Mouse (Mus musculus) liver, embryonic 14.5 days (tissue): ENCODE data around the gene Snx4. TPM values are rescaled to one million over a fixed set of nuclear protein-coding genes. Genes with fewer than 3 reads are reported as not detected.

ENCODE experiments used
- ATAC-seq: fragments of 200-750 bp; cut with Nextera tagmentation; 2 replicates; pipeline ENCODE4 v1.8.0; 2017; ENCODE audit warnings: moderate number of reproducible peaks, mild to moderate bottlenecking, moderate library complexity; ENCODE audit not compliant: insufficient read depth
- DNase-seq, 3 experiments: peaks; one replicate each; pipeline ENCODE4 v3.0.0-alpha.2; 2012 to 2013; ENCODE audit warnings: low read depth in 3 of 3, low spot score in 3 of 3
- H3K27ac ChIP-seq: fragments of 300-500 bp; sonication (generic); 2 replicates; pipeline ENCODE4 v1.5.1; 2014; ENCODE audit warnings: moderate library complexity, mild to moderate bottlenecking, control low read depth, inconsistent platforms
- H3K27me3 ChIP-seq: fragments of 300-500 bp; sonication (generic); 2 replicates; pipeline ENCODE4 v1.6.1; 2014; ENCODE audit warnings: mild to moderate bottlenecking, low read length, moderate library complexity; ENCODE audit not compliant: control insufficient read depth, insufficient read depth
- H3K36me3 ChIP-seq: fragments of 300-500 bp; sonication (generic); replicated peaks from 2 replicates; pipeline ENCODE4 v1.6.1; 2014; ENCODE audit warnings: low read depth; ENCODE audit not compliant: control insufficient read depth, insufficient read depth
- H3K4me1 ChIP-seq, 2 experiments: fragments of 200-500 bp in 1 of 2; fragments of 300-500 bp in 1 of 2; sonication (generic) in 1 of 2; replicated peaks; 2 replicates each; pipeline ENCODE4 v1.6.1; 2012 to 2014; ENCODE audit warnings: antibody characterized with exemption in 1 of 2, inconsistent platforms in 1 of 2, low read length in 1 of 2; ENCODE audit not compliant: control insufficient read depth in 2 of 2, insufficient read depth in 2 of 2
- H3K4me2 ChIP-seq: fragments of 300-500 bp; sonication (generic); 2 replicates; pipeline ENCODE4 v1.6.1; 2014; ENCODE audit warnings: low read depth, mild to moderate bottlenecking, control low read depth, moderate library complexity
- H3K4me3 ChIP-seq, 2 experiments: fragments of 200-500 bp in 1 of 2; fragments of 300-500 bp in 1 of 2; sonication (generic) in 1 of 2; 2 replicates each; pipeline ENCODE4 v1.5.1; 2012 to 2014; ENCODE audit warnings: low read depth in 2 of 2, low read length in 2 of 2, mild to moderate bottlenecking in 2 of 2, control low read depth in 1 of 2, inconsistent platforms in 1 of 2, moderate library complexity in 1 of 2; ENCODE audit not compliant: insufficient read depth in 1 of 2
- H3K9ac ChIP-seq: fragments of 300-500 bp; sonication (generic); replicated peaks from 2 replicates; pipeline ENCODE4 v1.6.1; 2014; ENCODE audit warnings: mild to moderate bottlenecking, control low read depth, moderate library complexity
- H3K9me3 ChIP-seq: fragments of 300-500 bp; sonication (generic); 2 replicates; pipeline ENCODE4 v1.6.1; 2016; ENCODE audit warnings: low read length, mixed read lengths; ENCODE audit not compliant: control insufficient read depth
- CTCF ChIP-seq: IDR thresholded peaks from 2 replicates; pipeline ENCODE4 v1.5.1; 2016; ENCODE audit warnings: antibody characterized with exemption, low read depth, control low read depth
- EP300 ChIP-seq: IDR thresholded peaks from 2 replicates; pipeline ENCODE4 v1.6.1; 2016; ENCODE audit warnings: antibody characterized with exemption, low read depth
- WGBS: fragments of 180-500 bp; shearing (Covaris S2); extraction: QIAGEN DNeasy Blood & Tissue Kit; methylation state at CpG from one replicate; pipeline ENCODE4 v1.1.7; 2014; ENCODE audit not compliant: insufficient replicate concordance; 5-methylcytosine and 5-hydroxymethylcytosine counted together
- polyA plus RNA-seq, 2 experiments: library from polyadenylated mRNA; depleted of rRNA in 1 of 2; stranded (reverse) in 1 of 2; unstranded in 1 of 2; fragments of >200 nt; fragmentation: Nextera tagmentation in 1 of 2; extraction: Ambion mirVana in 1 of 2; gene quantifications; 2 replicates each; pipeline versions ENCODE4 v1.2.1 to v1.2.3; 2012 to 2014

Gene Snx4
- polyA plus RNA-seq, 2 experiments = 7.1 to 21.3 TPM

DNA sequence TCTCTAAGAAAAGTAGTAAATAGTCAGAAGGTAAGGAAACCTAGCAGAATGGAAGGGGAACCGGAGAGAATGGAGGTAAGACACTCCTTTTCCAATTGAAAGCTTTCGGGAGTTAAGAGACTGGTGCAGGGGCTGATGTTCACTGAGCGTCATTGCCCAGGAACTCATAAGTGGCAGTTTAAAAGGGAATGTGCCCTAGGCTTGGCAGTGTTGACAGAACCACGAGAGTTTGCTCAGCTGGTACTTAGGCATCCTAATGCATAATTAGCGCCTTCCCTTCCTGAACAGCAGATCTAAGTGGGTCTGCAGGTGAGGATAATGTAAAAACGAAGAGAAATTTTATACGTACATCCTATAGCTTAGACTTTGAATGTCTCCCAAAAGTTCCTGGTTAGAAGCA is 4.4 kb downstream of the Snx4 start:
- Histone ChIP-seq H3K4me1 (peaks cover 0 to 5% of the 10 kb centered on the region in 2 experiments; a peak in 3 of 4 replicates), H3K27ac (no peak overlapping the region), H3K9me3 (no peaks in the 10 kb centered on the region), H3K4me3 (no peak overlapping the region), H3K27me3 (no peaks in the 10 kb centered on the region), H3K9ac (no peak overlapping the region), H3K36me3 (no peaks in the 10 kb centered on the region), H3K4me2 (no peak overlapping the region)
- no peak for TF ChIP-seq EP300
- TF ChIP-seq CTCF = no peak
- DNase-seq (no peak), ATAC-seq (no peak)
- WGBS = 70% methylated on average over 7 of the region's 7 CpGs

DNA sequence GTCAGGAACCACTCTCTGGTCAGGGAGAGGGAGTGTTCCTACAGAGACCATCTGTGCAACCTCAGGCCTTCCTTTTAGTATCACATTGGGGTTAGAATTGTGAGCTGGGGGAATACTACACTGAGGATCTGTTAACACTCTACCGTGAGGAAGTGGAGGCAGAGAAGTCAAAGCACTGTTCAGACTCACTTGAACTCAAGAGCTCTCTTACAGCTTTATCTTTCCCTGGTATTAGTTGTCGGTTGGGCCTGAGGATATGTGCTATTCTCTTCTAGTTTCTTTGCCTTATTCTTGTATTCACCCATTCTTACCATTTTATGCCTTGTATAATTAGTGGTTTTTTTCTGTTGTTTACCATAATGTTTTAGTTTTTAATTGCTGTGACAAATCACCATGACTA is 7.3 kb downstream of the Snx4 start:
- H3K9ac ChIP-seq = no peak overlapping the region
- DNase-seq (no peak), ATAC-seq (no peak)
- H3K27ac ChIP-seq = no peak overlapping the region
- H3K9me3 ChIP-seq = no peaks in the 10 kb centered on the region
- no peak for TF ChIP-seq EP300
- no peak for TF ChIP-seq CTCF
- H3K4me1 ChIP-seq = peaks cover 0 to 20% of the 10 kb centered on the region in 2 experiments; a peak in 3 of 4 replicates
- no peaks in the 10 kb centered on the region for H3K27me3 ChIP-seq
- H3K4me3 ChIP-seq = no peak overlapping the region
- 37% methylated on average over 2 of the region's 2 CpGs for WGBS
- H3K36me3 ChIP-seq = no peaks in the 10 kb centered on the region
- no peak overlapping the region for H3K4me2 ChIP-seq

DNA sequence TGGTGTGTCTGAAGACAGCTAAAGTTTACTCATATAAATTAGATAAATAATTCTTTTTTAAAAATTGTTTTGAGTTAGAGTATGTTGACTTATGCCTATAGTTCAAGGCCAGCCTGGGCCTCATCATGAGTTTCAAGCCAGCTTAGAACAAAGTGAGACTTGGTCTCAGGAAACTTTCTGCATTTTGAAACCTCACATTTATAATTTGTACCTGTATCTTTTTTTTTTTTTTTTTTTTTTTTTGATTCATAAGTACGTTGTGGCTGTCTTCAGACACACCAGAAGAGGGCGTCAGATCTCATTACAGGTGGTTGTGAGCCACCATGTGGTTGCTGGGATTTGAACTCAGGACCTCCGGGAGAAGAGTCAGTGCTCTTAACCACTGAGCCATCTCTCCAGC is 8.6 kb downstream of the Snx4 start:
- H3K4me3 ChIP-seq = no peak overlapping the region
- H3K4me2 ChIP-seq = no peak overlapping the region
- H3K9ac ChIP-seq = no peak overlapping the region
- DNase-seq (no peak), ATAC-seq (no peak)
- WGBS = 46% methylated on average over 3 of the region's 3 CpGs
- TF ChIP-seq CTCF = no peak
- no peak for TF ChIP-seq EP300
- H3K9me3 ChIP-seq = no peaks in the 10 kb centered on the region
- H3K27me3 ChIP-seq = no peaks in the 10 kb centered on the region
- no peaks in the 10 kb centered on the region for H3K36me3 ChIP-seq
- no peak overlapping the region for H3K27ac ChIP-seq
- peaks cover 0 to 20% of the 10 kb centered on the region in 2 experiments; a peak in 3 of 4 replicates for H3K4me1 ChIP-seq

DNA sequence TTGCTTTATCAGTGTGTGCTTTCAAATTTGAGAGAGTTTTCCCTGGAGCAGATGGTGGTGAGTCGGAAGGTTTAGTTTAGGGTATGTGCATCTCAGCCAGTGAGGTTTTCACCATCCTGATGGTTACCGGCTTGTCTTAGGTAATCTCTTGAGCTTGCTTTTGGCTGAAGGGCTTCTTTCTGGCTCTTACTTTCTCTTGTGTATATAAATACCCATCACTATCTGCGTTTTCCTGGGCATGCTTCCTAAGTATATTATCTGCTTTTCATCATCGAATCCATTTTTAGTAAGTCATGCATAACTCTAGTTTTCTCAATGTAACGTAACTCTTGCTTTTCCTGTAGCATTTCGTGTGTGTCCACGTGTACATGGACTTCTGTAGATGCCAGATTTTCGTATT is 9.6 kb downstream of the Snx4 start:
- no peaks in the 10 kb centered on the region for H3K27me3 ChIP-seq
- H3K4me1 ChIP-seq = peaks cover 0 to 20% of the 10 kb centered on the region in 2 experiments; a peak in 3 of 4 replicates
- no peak overlapping the region for H3K9ac ChIP-seq
- no peak overlapping the region for H3K4me3 ChIP-seq
- 29% methylated on average over 8 of the region's 8 CpGs for WGBS
- no peak overlapping the region for H3K27ac ChIP-seq
- no peak overlapping the region for H3K4me2 ChIP-seq
- ATAC-seq (no peak), DNase-seq (no peak)
- H3K9me3 ChIP-seq = no peaks in the 10 kb centered on the region
- no peaks in the 10 kb centered on the region for H3K36me3 ChIP-seq
- TF ChIP-seq EP300 (no peak), CTCF (no peak)

DNA sequence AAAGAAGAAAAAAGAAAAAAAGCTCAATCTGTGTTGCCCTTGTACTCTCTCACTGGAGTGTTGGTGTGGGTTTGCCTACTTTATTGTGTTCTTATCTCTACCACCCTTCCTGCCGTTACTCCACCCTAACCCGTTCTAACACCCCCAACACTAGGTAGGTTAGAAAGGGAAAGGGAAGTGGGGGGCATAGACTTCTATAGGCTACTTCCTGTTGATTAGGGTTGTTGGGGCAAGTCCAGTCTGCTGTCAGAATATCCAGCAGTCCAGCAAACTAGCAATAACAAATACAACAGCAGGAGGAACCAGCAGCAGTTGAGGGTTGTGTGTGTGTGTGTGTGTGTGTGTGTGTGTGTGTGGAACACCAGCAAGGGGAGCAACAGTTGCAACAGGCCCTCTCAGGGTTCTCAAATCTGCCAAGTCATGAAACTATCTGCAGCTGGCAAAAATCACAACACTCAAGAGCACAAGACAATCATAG is 10.4 kb downstream of the Snx4 start:
- DNase-seq (peak in 1 of 3 experiments; percentile 13), ATAC-seq (peak; percentile 59; the same call in 1 of the 2 replicates)
- H3K27ac ChIP-seq = no peak overlapping the region
- no peak overlapping the region for H3K4me3 ChIP-seq
- no peaks in the 10 kb centered on the region; the same call in 1 of the 2 replicates for H3K36me3 ChIP-seq
- no peaks in the 10 kb centered on the region for H3K9me3 ChIP-seq
- peaks cover 0 to 20% of the 10 kb centered on the region in 2 experiments; a peak in 3 of 4 replicates for H3K4me1 ChIP-seq
- H3K4me2 ChIP-seq = no peak overlapping the region
- WGBS = 2% methylated on average over 2 of the region's 2 CpGs
- TF ChIP-seq CTCF (no peak), EP300 (0 out of 2 replicates have a peak, but pooled peaks have one; percentile 31)
- no peak overlapping the region for H3K9ac ChIP-seq
- no peaks in the 10 kb centered on the region for H3K27me3 ChIP-seq
